Mouse (Mus musculus) CH12.LX (cell line): ENCODE measurements around the gene Zfp454. TPM values are rescaled to one million over a fixed set of nuclear protein-coding genes. Genes with fewer than 3 reads are reported as not detected.

Experiments used
- DNase-seq: peaks from one replicate; pipeline ENCODE4 v3.0.0-alpha.2; 2013; ENCODE audit errors: extremely low read depth
- H3K27ac ChIP-seq: 2 replicates; pipeline ENCODE4 v1.5.1; 2012; ENCODE audit warnings: low read depth, mild to moderate bottlenecking, control low read depth, moderate library complexity; ENCODE audit not compliant: insufficient read depth
- H3K27me3 ChIP-seq: replicated peaks from 2 replicates; pipeline ENCODE3; 2012; ENCODE audit warnings: inconsistent platforms
- H3K36me3 ChIP-seq, 2 experiments: replicated peaks in 1 of 2; 2 replicates each; pipeline versions ENCODE3 to v1.6.1; 2012; ENCODE audit warnings: inconsistent platforms in 1 of 2, low read length in 1 of 2, mild to moderate bottlenecking in 1 of 2, mixed read lengths in 1 of 2, moderate library complexity in 1 of 2; ENCODE audit not compliant: control insufficient read depth in 1 of 2, insufficient read depth in 1 of 2
- H3K4me1 ChIP-seq, 2 experiments: 2 replicates each; pipeline ENCODE4 v1.6.1; 2012; ENCODE audit warnings: inconsistent platforms in 1 of 2, moderate library complexity in 1 of 2; ENCODE audit not compliant: insufficient read depth in 2 of 2, control insufficient read depth in 1 of 2
- H3K4me2 ChIP-seq: 2 replicates; pipeline ENCODE4 v1.6.1; 2012; ENCODE audit warnings: low read depth, mild to moderate bottlenecking, control low read depth; ENCODE audit not compliant: poor library complexity, insufficient read depth, severe bottlenecking
- H3K4me3 ChIP-seq, 3 experiments: fragments of 150-350 bp in 1 of 3; sonication (generic) in 1 of 3; replicated peaks in 1 of 3; 2 replicates each; pipeline versions ENCODE3 to v1.5.1; 2011 to 2012; ENCODE audit warnings: low read depth in 2 of 3, low read length in 2 of 3, mild to moderate bottlenecking in 2 of 3, moderate library complexity in 2 of 3, control low read depth in 1 of 3, improper control_type of control experiment in 1 of 3, inconsistent platforms in 1 of 3, mixed read lengths in 1 of 3; ENCODE audit not compliant: poor library complexity in 1 of 3
- H3K79me2 ChIP-seq: replicated peaks from 2 replicates; pipeline ENCODE4 v1.6.1; 2012; ENCODE audit warnings: mild to moderate bottlenecking, moderate library complexity; ENCODE audit not compliant: control insufficient read depth, poor library complexity, insufficient read depth, severe bottlenecking; ENCODE audit errors: extremely low read depth
- H3K9ac ChIP-seq: 2 replicates; pipeline ENCODE4 v1.6.1; 2012; ENCODE audit warnings: low read depth, mild to moderate bottlenecking, control low read depth, moderate library complexity; ENCODE audit not compliant: insufficient read depth
- H3K9me3 ChIP-seq: replicated peaks from 2 replicates; pipeline ENCODE3; 2012; ENCODE audit warnings: low read length, inconsistent platforms, mixed read lengths
- E2F4 ChIP-seq: IDR thresholded peaks from 2 replicates; pipeline ENCODE4 v1.6.1; 2011; ENCODE audit warnings: low read depth, low read length, improper control_type of control experiment; ENCODE audit not compliant: insufficient replicate concordance
- GABPA ChIP-seq: IDR thresholded peaks from 2 replicates; pipeline ENCODE4 v1.6.1; 2012; ENCODE audit warnings: low read depth, low read length, improper control_type of control experiment, inconsistent platforms; ENCODE audit not compliant: insufficient replicate concordance
- HCFC1 ChIP-seq: IDR thresholded peaks from 2 replicates; pipeline ENCODE4 v1.6.1; 2012; ENCODE audit warnings: low read depth, mild to moderate bottlenecking, inconsistent platforms, low read length, improper control_type of control experiment
- JUN ChIP-seq: IDR thresholded peaks from 2 replicates; pipeline ENCODE4 v1.6.1; 2011; ENCODE audit warnings: low read depth, mild to moderate bottlenecking, low read length, improper control_type of control experiment, moderate library complexity; ENCODE audit not compliant: insufficient read depth
- KAT2A ChIP-seq: IDR thresholded peaks from 2 replicates; pipeline ENCODE4 v1.6.1; 2012; ENCODE audit warnings: low read length, improper control_type of control experiment, inconsistent platforms; ENCODE audit not compliant: insufficient replicate concordance
- MXI1 ChIP-seq: IDR thresholded peaks from 2 replicates; pipeline ENCODE4 v1.6.1; 2011; ENCODE audit warnings: mild to moderate bottlenecking, low read depth, low read length, improper control_type of control experiment
- PAX5 ChIP-seq: IDR thresholded peaks from 2 replicates; pipeline ENCODE4 v1.6.1; 2012; ENCODE audit warnings: low read length, inconsistent platforms, mixed read lengths
- POLR2A ChIP-seq: IDR thresholded peaks from 2 replicates; pipeline ENCODE4 v1.6.1; 2011; ENCODE audit warnings: low read depth, mild to moderate bottlenecking, improper control_type of control experiment, low read length
- RCOR1 ChIP-seq: conservative IDR thresholded peaks from 2 replicates; pipeline ENCODE4 v1.6.1; 2012; ENCODE audit warnings: low read depth, mild to moderate bottlenecking, inconsistent platforms, low read length, improper control_type of control experiment
- SMC3 ChIP-seq: IDR thresholded peaks from 2 replicates; pipeline ENCODE4 v1.6.1; 2011; ENCODE audit warnings: low read depth, low read length, improper control_type of control experiment
- TBP ChIP-seq: conservative IDR thresholded peaks from 2 replicates; pipeline ENCODE4 v1.6.1; 2011; ENCODE audit warnings: low read depth, low read length, improper control_type of control experiment
- TCF12 ChIP-seq: IDR thresholded peaks from 2 replicates; pipeline ENCODE4 v1.6.1; 2014; ENCODE audit warnings: low read depth, mild to moderate bottlenecking, inconsistent platforms, low read length, improper control_type of control experiment
- UBTF ChIP-seq: IDR thresholded peaks from 2 replicates; pipeline ENCODE4 v1.6.1; 2012; ENCODE audit warnings: low read depth, mild to moderate bottlenecking, inconsistent platforms, low read length, improper control_type of control experiment, moderate library complexity
- USF2 ChIP-seq: conservative IDR thresholded peaks from 2 replicates; pipeline ENCODE4 v1.6.1; 2011; ENCODE audit warnings: low read depth, low read length, improper control_type of control experiment
- ZC3H11A ChIP-seq: IDR thresholded peaks from 2 replicates; pipeline ENCODE4 v1.6.1; 2012; ENCODE audit warnings: low read depth, mild to moderate bottlenecking, inconsistent platforms, low read length, improper control_type of control experiment
- ZMIZ1 ChIP-seq: IDR thresholded peaks from 2 replicates; pipeline ENCODE4 v1.6.1; 2012; ENCODE audit warnings: low read depth, mild to moderate bottlenecking, inconsistent platforms, low read length, improper control_type of control experiment
- ZNF384 ChIP-seq: IDR thresholded peaks from 2 replicates; pipeline ENCODE4 v1.6.1; 2012; ENCODE audit warnings: low read depth, low read length, improper control_type of control experiment, inconsistent platforms
- dilution Hi-C: fragments of 300-500 bp; cut with MboI; formaldehyde crosslinking; loops from 2 replicates; pipeline ENCODE4 v1.14.3; 2020; ENCODE audit warnings: low sequenced_read_pairs; ENCODE audit not compliant: extremely low pct_unique_long_range_greater_than_20kb, extremely low pct_ligation_motif_present
- in situ Hi-C: fragments of 300-500 bp; cut with MboI; formaldehyde crosslinking; loops from 3 replicates; pipeline ENCODE4 v1.14.3; 2019; ENCODE audit warnings: low sequenced_read_pairs, low pct_ligation_motif_present, low pct_unique_long_range_greater_than_20kb, mixed read lengths
- polyA plus RNA-seq: library from polyadenylated mRNA; unstranded; fragments of >175 nt; gene quantifications from 2 replicates; pipeline ENCODE4 v1.2.1, GENCODE M21; 2012; ENCODE audit warnings: low read depth; ENCODE audit not compliant: insufficient read length
- total RNA-seq, 2 experiments: library from RNA; depleted of rRNA; stranded (reverse); fragments of 300-350 nt in 1 of 2; fragments of >200 nt in 1 of 2; gene quantifications; 2 replicates each; pipeline ENCODE4 v1.2.3; 2012 to 2014

Zfp454 gene
- total RNA-seq (2012; rRNA removed) = not detected in 2 replicates
- total RNA-seq (2014; rRNA removed) = not detected in 2 replicates
- not detected in 2 replicates for polyA plus RNA-seq

DNA sequence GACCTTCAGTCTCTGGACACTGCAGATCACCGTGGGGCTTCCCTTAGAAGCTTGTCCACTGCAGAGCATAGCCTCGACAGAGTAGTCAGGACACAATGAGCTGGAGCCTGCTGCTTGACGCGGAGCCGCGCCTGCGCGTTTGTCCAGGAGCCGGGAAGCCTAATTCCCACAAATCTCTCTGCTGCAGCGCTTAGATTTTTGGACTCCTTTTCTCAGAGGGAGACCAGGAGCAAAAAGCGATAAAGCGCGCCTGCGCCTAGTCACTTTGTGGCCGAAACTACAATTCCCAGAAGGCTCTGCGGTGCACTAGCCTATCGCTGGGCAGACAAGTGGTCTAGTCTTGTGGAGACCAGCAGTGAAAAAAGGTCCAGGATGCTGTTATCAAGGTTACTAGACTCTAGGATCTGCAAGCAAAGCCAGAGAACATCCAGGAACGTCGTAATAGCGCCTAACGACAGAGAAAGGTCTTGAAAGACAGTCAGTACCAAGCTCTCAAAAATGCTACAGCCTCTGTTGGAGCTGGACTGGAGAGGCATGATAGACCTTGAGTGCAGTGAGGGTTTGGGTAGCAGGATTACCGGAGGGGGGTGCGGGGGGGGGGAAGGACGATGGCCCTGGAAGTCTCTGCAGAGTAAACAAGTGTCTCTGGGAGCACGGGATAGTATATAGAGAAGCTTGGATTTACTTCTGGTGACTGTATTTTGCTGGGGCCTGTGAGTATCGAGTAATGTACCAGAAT is at the start of gene Zfp454:
TSS of gene Zfp454 (minus strand) at position 262 of the 739 bp plus-strand sequence.
- H3K9ac ChIP-seq = no peak within 1 kb of the TSS
- in situ Hi-C loops (no loop called here), dilution Hi-C loops (no loop called here)
- no peak within 1 kb of the TSS for H3K4me3 ChIP-seq
- H3K4me2 ChIP-seq = no peak within 1 kb of the TSS
- H3K9me3 ChIP-seq = peaks cover 7% of the 10 kb centered on the region
- peaks cover 81% of the 10 kb centered on the region for H3K27me3 ChIP-seq
- H3K79me2 ChIP-seq = no peaks in the 10 kb centered on the region
- TF ChIP-seq TCF12 (no peak), ZMIZ1 (no peak), RCOR1 (no peak), PAX5 (no peak), ZC3H11A (no peak), KAT2A (no peak), JUN (no peak), E2F4 (no peak), POLR2A (no peak), TBP (no peak), UBTF (no peak), ZNF384 (no peak), USF2 (no peak), MXI1 (no peak), SMC3 (no peak), HCFC1 (no peak), GABPA (no peak)
- H3K4me1 ChIP-seq = no peaks in the 10 kb centered on the region
- no peaks in the 10 kb centered on the region for H3K36me3 ChIP-seq
- H3K27ac ChIP-seq = no peak within 1 kb of the TSS
- DNase-seq = no peak

GRCm38 (mm10) chr11:50932040-50932439 is 44.6 kb upstream of the Zfp454 start:
- H3K9me3 ChIP-seq = peaks cover 5% of the 10 kb centered on the region
- no peaks in the 10 kb centered on the region for H3K4me1 ChIP-seq
- no peak for DNase-seq
- H3K9ac ChIP-seq = no peak overlapping the region
- no peak overlapping the region for H3K27ac ChIP-seq
- dilution Hi-C loops (no loop called here), in situ Hi-C loops (loop anchor here (25.0 kb wide), 1 partner anchor 605 kb away; no protein-coding TSS in a partner anchor)
- H3K79me2 ChIP-seq = no peaks in the 10 kb centered on the region
- H3K36me3 ChIP-seq = no peaks in the 10 kb centered on the region
- no peak for TF ChIP-seq POLR2A
- H3K4me3 ChIP-seq = no peak overlapping the region
- peaks cover 79% of the 10 kb centered on the region for H3K27me3 ChIP-seq
- no peak overlapping the region for H3K4me2 ChIP-seq
